Mouse (Mus musculus) liver, embryonic 14.5 days (tissue): ENCODE data around the gene Cbx4. TPM values are rescaled to one million over a fixed set of nuclear protein-coding genes. Genes with fewer than 3 reads are reported as not detected.

Source experiments
- ATAC-seq: fragments of 200-750 bp; cut with Nextera tagmentation; 2 replicates; pipeline ENCODE4 v1.8.0; 2017; ENCODE audit warnings: moderate number of reproducible peaks, mild to moderate bottlenecking, moderate library complexity; ENCODE audit not compliant: insufficient read depth
- DNase-seq, 3 experiments: peaks; one replicate each; pipeline ENCODE4 v3.0.0-alpha.2; 2012 to 2013; ENCODE audit warnings: low read depth in 3 of 3, low spot score in 3 of 3
- H3K27ac ChIP-seq: fragments of 300-500 bp; sonication (generic); 2 replicates; pipeline ENCODE4 v1.5.1; 2014; ENCODE audit warnings: moderate library complexity, mild to moderate bottlenecking, control low read depth, inconsistent platforms
- H3K27me3 ChIP-seq: fragments of 300-500 bp; sonication (generic); 2 replicates; pipeline ENCODE4 v1.6.1; 2014; ENCODE audit warnings: mild to moderate bottlenecking, low read length, moderate library complexity; ENCODE audit not compliant: control insufficient read depth, insufficient read depth
- H3K36me3 ChIP-seq: fragments of 300-500 bp; sonication (generic); replicated peaks from 2 replicates; pipeline ENCODE4 v1.6.1; 2014; ENCODE audit warnings: low read depth; ENCODE audit not compliant: control insufficient read depth, insufficient read depth
- H3K4me1 ChIP-seq, 2 experiments: fragments of 200-500 bp in 1 of 2; fragments of 300-500 bp in 1 of 2; sonication (generic) in 1 of 2; replicated peaks; 2 replicates each; pipeline ENCODE4 v1.6.1; 2012 to 2014; ENCODE audit warnings: antibody characterized with exemption in 1 of 2, inconsistent platforms in 1 of 2, low read length in 1 of 2; ENCODE audit not compliant: control insufficient read depth in 2 of 2, insufficient read depth in 2 of 2
- H3K4me2 ChIP-seq: fragments of 300-500 bp; sonication (generic); 2 replicates; pipeline ENCODE4 v1.6.1; 2014; ENCODE audit warnings: low read depth, mild to moderate bottlenecking, control low read depth, moderate library complexity
- H3K4me3 ChIP-seq, 2 experiments: fragments of 200-500 bp in 1 of 2; fragments of 300-500 bp in 1 of 2; sonication (generic) in 1 of 2; 2 replicates each; pipeline ENCODE4 v1.5.1; 2012 to 2014; ENCODE audit warnings: low read depth in 2 of 2, low read length in 2 of 2, mild to moderate bottlenecking in 2 of 2, control low read depth in 1 of 2, inconsistent platforms in 1 of 2, moderate library complexity in 1 of 2; ENCODE audit not compliant: insufficient read depth in 1 of 2
- H3K9ac ChIP-seq: fragments of 300-500 bp; sonication (generic); replicated peaks from 2 replicates; pipeline ENCODE4 v1.6.1; 2014; ENCODE audit warnings: mild to moderate bottlenecking, control low read depth, moderate library complexity
- H3K9me3 ChIP-seq: fragments of 300-500 bp; sonication (generic); 2 replicates; pipeline ENCODE4 v1.6.1; 2016; ENCODE audit warnings: low read length, mixed read lengths; ENCODE audit not compliant: control insufficient read depth
- CTCF ChIP-seq: IDR thresholded peaks from 2 replicates; pipeline ENCODE4 v1.5.1; 2016; ENCODE audit warnings: antibody characterized with exemption, low read depth, control low read depth
- EP300 ChIP-seq: IDR thresholded peaks from 2 replicates; pipeline ENCODE4 v1.6.1; 2016; ENCODE audit warnings: antibody characterized with exemption, low read depth
- WGBS: fragments of 180-500 bp; shearing (Covaris S2); extraction: QIAGEN DNeasy Blood & Tissue Kit; methylation state at CpG from one replicate; pipeline ENCODE4 v1.1.7; 2014; ENCODE audit not compliant: insufficient replicate concordance; 5-methylcytosine and 5-hydroxymethylcytosine counted together
- polyA plus RNA-seq, 2 experiments: library from polyadenylated mRNA; depleted of rRNA in 1 of 2; stranded (reverse) in 1 of 2; unstranded in 1 of 2; fragments of >200 nt; fragmentation: Nextera tagmentation in 1 of 2; extraction: Ambion mirVana in 1 of 2; gene quantifications; 2 replicates each; pipeline versions ENCODE4 v1.2.1 to v1.2.3; 2012 to 2014

The Cbx4 gene
- polyA plus RNA-seq, 2 experiments = 1.6 to 3.3 TPM

DNA sequence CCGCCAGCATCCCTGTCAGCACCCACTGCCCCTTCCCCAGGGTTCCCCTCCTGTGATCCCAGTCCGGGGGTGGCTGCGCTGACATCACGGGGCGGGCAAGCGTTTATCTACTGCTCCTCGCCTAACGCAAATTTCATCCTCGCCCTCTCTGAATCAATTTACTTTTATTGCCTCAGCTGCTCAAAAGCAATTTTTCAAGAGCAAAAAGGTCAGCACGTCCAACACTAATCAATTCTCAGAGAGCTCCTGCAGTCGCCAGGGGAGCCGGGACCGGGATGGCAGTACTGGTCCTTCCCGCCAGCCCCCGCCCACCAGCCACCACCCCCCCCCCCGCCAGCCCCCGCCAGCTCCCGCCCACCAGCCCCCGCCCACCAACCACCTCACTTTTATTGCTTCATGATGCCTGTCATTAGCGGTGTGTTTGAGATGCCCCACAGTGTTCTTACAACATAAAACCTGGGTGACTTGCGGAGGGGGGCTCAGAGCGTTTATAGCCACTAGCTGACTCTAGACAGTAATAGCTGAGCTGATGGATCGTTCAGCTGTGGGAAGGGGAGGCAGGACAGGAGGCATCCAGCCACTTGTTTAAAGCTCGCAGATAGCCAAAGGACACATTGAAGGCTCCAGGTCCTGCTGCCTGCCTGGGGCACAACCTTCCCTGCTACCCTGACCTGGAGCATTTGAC, 44.2 kb upstream of the Cbx4 start:
- no peak overlapping the region for H3K27ac ChIP-seq
- H3K4me1 ChIP-seq = peaks cover 0 to 12% of the 10 kb centered on the region in 2 experiments; a peak in 2 of 4 replicates
- no peak overlapping the region for H3K9ac ChIP-seq
- TF ChIP-seq CTCF (no peak), EP300 (no peak)
- DNase-seq (no peak), ATAC-seq (no peak)
- no peaks in the 10 kb centered on the region for H3K9me3 ChIP-seq
- H3K36me3 ChIP-seq = no peaks in the 10 kb centered on the region
- H3K4me3 ChIP-seq = no peak overlapping the region
- no peaks in the 10 kb centered on the region; the same call in 1 of the 2 replicates for H3K27me3 ChIP-seq
- 18% methylated on average over 24 of the region's 24 CpGs for WGBS
- no peak overlapping the region for H3K4me2 ChIP-seq

DNA sequence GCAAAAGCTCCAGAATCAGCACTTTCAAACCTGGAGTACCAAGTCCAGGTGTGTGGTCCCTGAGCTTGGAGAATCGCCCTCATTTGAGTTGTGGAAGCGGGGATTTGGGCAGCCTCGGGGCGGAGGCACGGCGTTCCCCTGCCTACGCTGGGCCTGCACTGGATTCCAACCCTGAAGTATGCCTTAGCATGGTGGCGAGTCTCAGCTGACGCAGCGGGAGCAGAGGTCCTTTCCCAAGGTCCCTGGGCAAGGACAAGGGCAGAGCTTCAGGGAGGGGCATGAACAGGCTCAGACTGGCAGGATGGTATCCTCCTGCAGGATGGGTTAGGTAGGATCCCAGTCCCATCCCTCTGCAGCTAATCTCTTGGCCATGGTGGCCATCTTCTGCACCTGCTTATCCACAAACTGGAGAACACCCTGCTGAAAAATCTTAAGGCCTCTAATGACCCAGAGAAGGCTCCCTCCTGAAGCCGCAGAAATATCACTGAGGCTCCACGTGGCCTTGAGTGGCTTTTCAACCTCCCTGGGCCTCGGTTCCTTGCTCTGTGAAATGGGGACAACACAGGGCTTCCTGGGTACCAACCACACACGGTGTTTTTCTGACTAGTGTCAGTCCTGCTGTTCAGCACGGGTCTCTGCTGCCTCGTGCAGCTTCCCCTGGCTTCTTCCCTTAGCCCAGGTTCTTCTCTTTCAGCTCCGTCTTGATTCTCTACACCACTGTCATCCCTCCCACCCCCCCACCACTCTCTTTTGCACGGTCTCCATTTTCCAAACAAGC, 43.4 kb upstream of the Cbx4 start:
- Histone ChIP-seq H3K36me3 (no peaks in the 10 kb centered on the region), H3K4me3 (no peak overlapping the region), H3K27ac (no peak overlapping the region), H3K9ac (no peak overlapping the region), H3K27me3 (no peaks in the 10 kb centered on the region; the same call in 1 of the 2 replicates), H3K4me2 (no peak overlapping the region), H3K4me1 (peaks cover 0 to 11% of the 10 kb centered on the region in 2 experiments; a peak in 2 of 4 replicates), H3K9me3 (no peaks in the 10 kb centered on the region)
- TF ChIP-seq CTCF (no peak), EP300 (no peak)
- 44% methylated on average over 18 of the region's 18 CpGs for WGBS
- ATAC-seq (no peak), DNase-seq (no peak)

DNA sequence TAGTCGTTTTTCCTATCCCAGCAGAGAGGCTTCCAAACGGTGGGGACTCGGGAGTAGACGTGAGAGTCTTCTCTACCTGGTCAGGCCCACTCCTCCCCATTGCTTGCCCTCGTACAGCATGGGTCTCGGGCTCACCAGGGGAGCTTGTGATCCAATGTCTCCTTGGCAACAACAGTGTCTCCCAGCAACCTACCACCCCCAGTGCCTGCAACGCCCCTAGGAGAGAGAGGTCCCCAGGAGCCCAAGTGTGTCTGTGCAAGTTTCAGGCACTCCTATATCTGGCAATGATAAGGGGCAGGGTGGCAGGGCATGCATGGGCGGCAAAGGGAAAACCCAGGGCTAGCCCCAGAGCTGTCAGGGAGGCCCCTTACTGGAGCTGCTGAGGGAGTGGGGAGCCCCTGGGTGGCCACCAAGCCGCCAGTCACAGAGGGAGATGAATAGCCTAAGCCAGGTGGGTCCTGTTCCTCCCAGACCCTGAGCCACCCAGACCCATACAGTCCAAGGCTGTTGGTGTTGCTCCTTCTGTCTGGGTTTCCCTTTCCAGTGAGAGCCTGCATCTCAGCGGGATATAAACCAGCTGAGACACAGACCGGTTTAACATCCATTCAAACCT, 42.8 kb upstream of the Cbx4 start:
- DNase-seq (no peak), ATAC-seq (no peak)
- Histone ChIP-seq H3K4me2 (no peak overlapping the region), H3K9me3 (no peaks in the 10 kb centered on the region), H3K4me1 (peaks cover 0 to 11% of the 10 kb centered on the region in 2 experiments; a peak in 2 of 4 replicates), H3K27me3 (no peaks in the 10 kb centered on the region; the same call in 1 of the 2 replicates), H3K36me3 (no peaks in the 10 kb centered on the region), H3K27ac (no peak overlapping the region), H3K4me3 (no peak overlapping the region), H3K9ac (no peak overlapping the region)
- WGBS = 41% methylated on average over 11 of the region's 11 CpGs
- TF ChIP-seq CTCF (no peak), EP300 (no peak)

DNA sequence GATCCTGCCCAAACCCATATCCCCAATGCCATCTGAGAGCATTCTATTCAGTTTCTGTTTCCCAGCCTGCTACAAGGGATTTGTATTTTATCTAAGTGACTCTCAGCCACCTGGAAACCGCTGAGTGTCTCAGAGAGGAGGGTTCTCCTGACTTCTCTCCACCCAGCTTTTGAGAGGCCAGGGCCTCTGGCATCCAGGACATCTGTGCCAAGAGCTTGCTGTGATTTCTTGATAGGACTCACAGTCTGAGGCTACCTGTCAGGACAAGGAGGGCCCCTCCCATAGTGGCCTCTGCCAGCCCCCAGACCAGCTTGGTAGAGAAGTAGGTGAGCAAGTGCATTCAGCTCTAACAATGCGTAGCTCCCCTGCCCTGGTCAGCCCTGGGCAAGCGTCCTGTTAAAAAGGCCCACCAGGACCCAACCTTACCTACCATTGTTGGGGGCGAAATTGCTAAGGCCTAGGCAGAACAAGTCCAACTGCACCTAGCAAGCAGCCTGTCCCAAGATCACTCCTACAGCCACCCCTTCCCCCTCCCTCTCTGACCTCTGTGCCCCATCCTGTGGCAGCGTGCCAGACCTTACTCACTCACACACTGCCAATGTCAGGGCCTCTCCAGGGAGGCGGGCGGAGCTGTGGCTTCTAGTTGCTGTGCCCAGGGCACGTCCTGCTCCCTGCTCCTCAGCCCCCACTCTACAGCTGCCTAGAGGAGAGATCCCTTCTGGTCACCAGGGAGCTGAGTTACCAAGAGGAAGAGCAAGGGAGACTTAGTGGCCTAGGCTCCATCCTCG, 41.9 kb upstream of the Cbx4 start:
- Histone ChIP-seq H3K27me3 (no peaks in the 10 kb centered on the region; the same call in 1 of the 2 replicates), H3K4me2 (no peak overlapping the region), H3K4me3 (no peak overlapping the region), H3K36me3 (no peaks in the 10 kb centered on the region), H3K9ac (no peak overlapping the region), H3K9me3 (no peaks in the 10 kb centered on the region), H3K27ac (no peak overlapping the region), H3K4me1 (peaks cover 0 to 11% of the 10 kb centered on the region in 2 experiments; a peak in 2 of 4 replicates)
- TF ChIP-seq CTCF (no peak), EP300 (no peak)
- WGBS = 47% methylated on average over 9 of the region's 9 CpGs
- DNase-seq (no peak), ATAC-seq (peak; percentile 33; the same call in 1 of the 2 replicates)
